Mouse (Mus musculus): ENCODE results near the gene Zfp740. TPM values are rescaled to one million over a fixed set of nuclear protein-coding genes. Genes with fewer than 3 reads are reported as not detected.

The Zfp740 gene
- polyA plus RNA-seq, 1 experiment from 2014 or later = 105 TPM

DNA sequence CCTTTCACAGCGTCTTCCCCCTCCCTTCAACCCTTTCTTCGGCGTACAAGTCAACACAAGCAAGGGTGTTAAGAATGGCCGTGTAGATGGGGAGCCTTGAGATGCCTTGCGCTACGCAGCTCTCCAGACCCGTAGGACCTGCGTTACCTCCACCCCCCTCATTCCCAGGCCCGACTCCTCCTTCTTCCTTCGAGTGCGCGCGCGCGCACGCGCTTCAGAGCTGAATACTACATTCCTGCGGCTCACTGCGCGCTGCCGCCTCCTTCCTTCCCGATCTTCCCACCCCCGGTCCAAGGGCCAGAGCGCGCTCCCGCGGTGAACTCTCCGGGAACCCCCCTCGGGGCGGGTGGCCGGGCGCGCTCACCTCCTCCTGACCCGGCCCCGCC is 43.8 kb downstream of the Zfp740 start:
- peak overlapping the region; percentile 56 for H3K4me3 ChIP-seq
- under 1% methylated on average over 33 of the region's 35 CpGs for WGBS
- H3K4me2 ChIP-seq (replicated peaks) = peak overlapping the region; percentile 97
- H3K9ac ChIP-seq = peak overlapping the region; percentile 61
- H3K9me3 ChIP-seq = no peaks in the 10 kb centered on the region
- peaks cover 61% of the 10 kb centered on the region for H3K4me1 ChIP-seq
- no peak overlapping the region for H3K27ac ChIP-seq
- no peaks in the 10 kb centered on the region for H3K36me3 ChIP-seq
- ATAC-seq (ENCODE audit: low FRiP score, low read depth) = peak; percentile 69
- peaks cover 52% of the 10 kb centered on the region for H3K27me3 ChIP-seq (replicated peaks)

DNA sequence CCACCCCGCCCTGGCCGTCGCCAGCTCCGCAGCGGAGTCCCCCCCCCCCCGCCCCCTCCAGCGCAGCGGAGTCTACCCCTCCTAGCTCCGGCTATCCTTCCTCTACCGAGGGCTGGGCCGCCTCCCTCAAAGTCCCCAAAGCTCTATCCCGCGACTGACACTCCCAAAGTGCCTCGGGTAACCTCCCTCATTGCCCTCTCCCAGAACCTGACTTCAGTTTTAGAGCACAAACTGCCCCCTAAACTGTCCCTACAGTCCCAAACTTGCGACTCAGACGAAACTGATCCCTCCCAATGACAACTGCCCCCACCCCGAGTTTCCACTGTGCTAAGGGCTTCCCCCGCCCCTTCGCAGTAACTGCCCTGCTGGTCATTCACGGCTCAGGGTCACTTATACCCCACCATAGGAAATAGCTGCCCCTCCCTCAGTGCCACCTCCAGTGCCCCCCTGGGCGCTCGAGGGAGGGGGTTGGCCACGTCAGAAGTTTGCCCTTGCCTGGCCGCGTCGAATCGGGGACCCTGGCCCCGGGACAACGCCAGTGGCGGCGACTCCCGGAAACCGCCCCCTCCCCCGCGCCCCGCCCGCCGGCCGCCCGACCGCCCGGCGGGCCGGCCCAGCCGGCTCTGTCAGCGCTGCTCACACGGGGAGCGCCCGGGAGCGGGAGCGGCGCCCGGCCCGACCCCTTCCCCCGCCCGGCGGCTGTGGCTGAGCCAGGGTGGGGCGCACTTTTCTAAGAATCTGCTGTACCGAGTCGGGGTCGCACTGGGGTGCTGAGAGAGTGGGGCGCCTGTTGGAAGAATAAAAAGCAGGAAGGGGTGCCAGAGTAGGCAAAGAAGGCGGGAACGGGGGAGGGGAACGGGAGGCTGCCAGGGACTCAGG is 44.4 kb downstream of the Zfp740 start:
- Histone ChIP-seq H3K36me3 (no peaks in the 10 kb centered on the region), H3K4me1 (peaks cover 61% of the 10 kb centered on the region), H3K9ac (peak overlapping the region; percentile 61), H3K4me2 (replicated peaks) (peak overlapping the region; percentile 97), H3K4me3 (peak overlapping the region; percentile 56), H3K9me3 (no peaks in the 10 kb centered on the region), H3K27me3 (replicated peaks) (peaks cover 48% of the 10 kb centered on the region), H3K27ac (peak overlapping the region; percentile 42; the same call in 1 of the 2 replicates)
- peak; percentile 23; the same call in 1 of the 2 replicates for ATAC-seq (ENCODE audit: low FRiP score, low read depth)
- WGBS = under 1% methylated on average over 57 of the region's 65 CpGs

DNA sequence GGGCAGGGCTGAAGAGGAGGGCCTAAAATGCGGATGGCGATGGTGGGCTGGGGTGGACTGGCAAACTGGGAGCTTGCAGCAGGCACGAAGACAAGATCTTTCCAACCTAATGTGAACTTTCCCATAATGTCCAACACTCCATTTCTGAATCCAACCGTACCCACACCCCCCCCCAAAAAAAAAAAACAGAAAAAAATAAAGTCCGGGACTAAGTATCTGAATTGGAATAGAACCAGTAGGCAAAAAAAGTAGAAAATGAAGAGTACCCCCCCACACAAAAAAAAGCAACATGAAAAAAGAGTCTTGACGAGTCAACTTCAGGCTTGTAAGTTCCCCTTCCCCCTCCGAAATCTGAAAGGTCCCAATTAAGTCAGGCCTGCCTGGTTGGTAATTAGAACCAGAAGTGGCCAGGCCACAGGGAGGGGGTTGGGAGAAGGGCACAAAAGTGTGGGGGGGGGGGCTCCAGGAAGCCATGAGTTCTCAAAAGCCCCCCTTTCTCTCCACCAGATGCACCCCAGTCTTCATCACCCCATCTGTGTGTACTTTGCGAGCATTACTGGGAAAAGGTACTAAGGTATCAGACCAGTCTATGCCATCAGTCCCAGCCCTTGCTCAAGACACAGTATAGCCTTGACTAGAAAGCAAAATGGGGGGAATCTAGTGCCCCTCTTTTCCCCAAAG is 45.2 kb downstream of the Zfp740 start:
- Histone ChIP-seq H3K4me3 (peak overlapping the region; percentile 56), H3K4me1 (peaks cover 56% of the 10 kb centered on the region), H3K27me3 (replicated peaks) (peaks cover 43% of the 10 kb centered on the region), H3K27ac (peak overlapping the region; percentile 42; the same call in 1 of the 2 replicates), H3K4me2 (replicated peaks) (peak overlapping the region; percentile 97), H3K9me3 (no peaks in the 10 kb centered on the region), H3K9ac (peak overlapping the region; percentile 61; the same call in 1 of the 2 replicates), H3K36me3 (no peaks in the 10 kb centered on the region)
- WGBS = 7% methylated on average over 8 of the region's 8 CpGs
- ATAC-seq (ENCODE audit: low FRiP score, low read depth) = no peak

DNA sequence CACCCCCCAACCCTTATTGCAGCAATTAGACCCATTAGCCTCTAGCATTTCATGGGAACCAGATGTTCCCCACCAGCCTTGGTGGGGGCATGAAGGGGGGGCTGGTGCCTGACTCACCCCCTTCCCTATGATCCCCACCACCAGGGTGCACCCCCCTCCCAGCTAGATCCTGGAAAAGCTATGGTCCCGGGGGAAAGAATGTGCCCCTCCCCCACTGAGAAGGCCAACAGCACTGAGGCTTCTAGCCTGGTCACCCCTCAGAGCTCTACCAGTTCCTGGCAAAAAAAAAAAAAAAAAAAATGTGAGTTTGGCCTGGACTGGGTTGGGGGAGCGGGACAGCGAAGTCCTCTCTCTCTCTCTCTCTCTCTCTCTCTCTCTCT is 45.8 kb downstream of the Zfp740 start:
- no peak for ATAC-seq (ENCODE audit: low FRiP score, low read depth)
- no peak overlapping the region for H3K9ac ChIP-seq
- peaks cover 50% of the 10 kb centered on the region for H3K4me1 ChIP-seq
- peak overlapping the region; percentile 97 for H3K4me2 ChIP-seq (replicated peaks)
- no peaks in the 10 kb centered on the region for H3K9me3 ChIP-seq
- no peaks in the 10 kb centered on the region for H3K36me3 ChIP-seq
- no peak overlapping the region for H3K27ac ChIP-seq
- H3K27me3 ChIP-seq (replicated peaks) = peaks cover 38% of the 10 kb centered on the region
- H3K4me3 ChIP-seq = no peak overlapping the region
- 0% methylated on average over 3 of the region's 3 CpGs for WGBS

DNA sequence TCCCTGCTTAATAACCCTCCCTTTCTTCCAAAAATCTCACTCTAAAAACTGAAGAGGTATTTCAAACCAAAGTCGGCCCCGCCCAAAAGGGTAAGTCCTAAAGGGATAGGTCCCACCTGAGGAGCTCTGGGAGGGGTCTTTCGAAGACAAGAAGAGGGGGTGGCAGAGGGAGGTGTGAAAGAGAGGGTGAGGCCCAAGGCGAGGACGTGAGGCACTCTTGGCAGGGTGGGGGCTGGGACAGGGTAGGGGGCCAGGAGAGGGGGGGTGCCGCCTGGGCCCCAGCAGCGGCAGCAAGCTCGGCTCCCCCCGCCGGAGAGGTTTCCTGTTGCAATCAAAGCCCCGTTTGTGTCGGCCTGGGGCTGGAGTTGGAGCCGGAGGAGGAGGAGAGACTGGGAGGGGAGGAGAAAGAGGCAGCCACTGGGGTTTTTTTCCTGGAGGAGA is 46.2 kb downstream of the Zfp740 start:
- 3% methylated on average over 13 of the region's 13 CpGs for WGBS
- Histone ChIP-seq H3K27ac (no peak overlapping the region), H3K36me3 (no peaks in the 10 kb centered on the region), H3K9ac (no peak overlapping the region), H3K4me2 (replicated peaks) (peak overlapping the region; percentile 97), H3K9me3 (no peaks in the 10 kb centered on the region), H3K4me3 (no peak overlapping the region), H3K4me1 (peaks cover 46% of the 10 kb centered on the region), H3K27me3 (replicated peaks) (peaks cover 34% of the 10 kb centered on the region)
- no peak for ATAC-seq (ENCODE audit: low FRiP score, low read depth)

DNA sequence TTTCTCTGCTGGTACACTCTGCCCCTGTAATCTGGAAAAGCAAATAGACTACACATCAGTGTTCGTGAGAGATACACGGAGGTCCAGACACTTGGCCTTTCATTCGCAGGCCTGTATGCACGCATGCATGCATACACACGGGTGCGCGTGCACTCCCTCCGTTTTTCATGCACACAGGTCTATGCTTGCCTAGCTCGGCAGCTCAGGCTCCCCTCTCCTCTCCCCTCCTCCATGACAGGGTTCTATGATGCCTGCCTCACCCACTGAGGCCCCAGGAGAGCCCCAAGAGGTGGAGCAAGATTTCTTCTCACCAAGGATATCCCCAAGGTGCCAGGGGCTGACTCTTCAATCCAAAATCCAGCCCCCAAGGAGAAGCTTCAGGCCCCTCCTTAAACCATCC is 46.9 kb downstream of the Zfp740 start:
- H3K36me3 ChIP-seq = no peaks in the 10 kb centered on the region
- H3K4me2 ChIP-seq (replicated peaks) = peak overlapping the region; percentile 97
- H3K27me3 ChIP-seq (replicated peaks) = peaks cover 28% of the 10 kb centered on the region
- H3K27ac ChIP-seq = no peak overlapping the region
- no peak overlapping the region for H3K4me3 ChIP-seq
- no peaks in the 10 kb centered on the region for H3K9me3 ChIP-seq
- no peak for ATAC-seq (ENCODE audit: low FRiP score, low read depth)
- peaks cover 41% of the 10 kb centered on the region for H3K4me1 ChIP-seq
- 45% methylated on average over 9 of the region's 9 CpGs for WGBS
- no peak overlapping the region for H3K9ac ChIP-seq

DNA sequence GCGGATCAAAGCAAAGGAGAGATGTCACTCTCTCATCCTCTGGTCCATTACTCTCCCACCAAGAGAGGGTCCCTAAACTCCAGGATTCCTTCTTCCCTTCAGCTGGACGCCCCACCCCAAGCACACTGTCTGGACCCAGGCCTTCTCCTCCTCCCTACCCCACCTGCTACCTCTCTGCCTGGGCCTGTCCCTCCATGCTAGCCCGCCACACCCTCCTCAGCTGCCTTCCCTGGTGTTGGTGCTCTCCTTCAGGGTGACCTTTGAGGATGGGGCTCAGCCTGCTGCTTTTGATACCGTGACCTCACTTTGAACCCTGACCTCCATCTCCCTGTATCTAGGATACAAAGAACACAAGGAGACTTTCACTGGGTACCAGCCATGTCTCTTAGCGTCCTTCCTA is 47.5 kb downstream of the Zfp740 start:
- Histone ChIP-seq H3K4me3 (no peak overlapping the region), H3K9me3 (no peaks in the 10 kb centered on the region), H3K4me1 (peaks cover 35% of the 10 kb centered on the region), H3K36me3 (no peaks in the 10 kb centered on the region), H3K4me2 (replicated peaks) (no peak overlapping the region), H3K9ac (no peak overlapping the region), H3K27ac (no peak overlapping the region), H3K27me3 (replicated peaks) (peaks cover 28% of the 10 kb centered on the region)
- no peak for ATAC-seq (ENCODE audit: low FRiP score, low read depth)
- WGBS = 45% methylated on average over 5 of the region's 5 CpGs

DNA sequence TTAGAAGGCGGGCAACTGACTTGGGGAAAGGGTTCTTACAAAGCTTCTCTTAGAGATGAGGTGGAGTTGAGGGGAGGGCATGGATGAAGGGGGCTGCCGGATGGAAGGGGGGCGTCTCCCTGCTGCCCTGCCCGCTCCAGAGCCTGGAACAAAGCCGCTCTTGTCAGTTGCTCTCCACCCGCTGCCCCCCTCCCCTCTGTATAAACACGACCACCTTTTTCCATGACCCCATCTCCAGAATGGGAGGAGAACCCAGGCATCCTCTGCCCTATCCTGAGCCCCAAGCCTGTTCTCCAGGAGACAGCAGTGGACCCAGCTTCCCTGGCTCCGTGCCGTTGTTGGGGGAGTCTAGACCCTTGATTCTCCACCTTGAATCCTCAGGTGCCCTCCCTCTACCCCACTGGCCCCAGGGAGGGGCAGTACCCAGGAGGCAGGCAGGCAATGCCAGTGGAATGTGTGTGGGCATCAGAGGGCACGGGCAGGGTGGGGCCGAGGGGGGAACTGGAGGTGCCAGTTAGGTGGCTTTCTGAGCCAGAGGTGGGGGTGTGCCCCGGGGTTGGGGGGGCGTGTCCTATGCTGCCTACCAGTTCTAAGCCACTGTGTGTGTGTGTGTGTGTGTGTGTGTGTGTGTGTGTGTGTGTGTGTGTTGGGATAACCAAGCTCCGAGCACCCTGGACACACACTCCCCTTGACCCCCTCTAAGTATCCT is 52.7 kb downstream of the Zfp740 start:
- Histone ChIP-seq H3K27ac (no peak overlapping the region), H3K4me3 (no peak overlapping the region), H3K27me3 (replicated peaks) (peaks cover 39% of the 10 kb centered on the region), H3K9ac (no peak overlapping the region), H3K4me2 (replicated peaks) (peak overlapping the region; percentile 99), H3K36me3 (no peaks in the 10 kb centered on the region), H3K4me1 (peaks cover 25% of the 10 kb centered on the region), H3K9me3 (no peaks in the 10 kb centered on the region)
- ATAC-seq (ENCODE audit: low FRiP score, low read depth) = 0 out of 2 replicates have a peak, but pooled peaks have one; percentile 26
- 49% methylated on average over 14 of the region's 14 CpGs for WGBS

DNA sequence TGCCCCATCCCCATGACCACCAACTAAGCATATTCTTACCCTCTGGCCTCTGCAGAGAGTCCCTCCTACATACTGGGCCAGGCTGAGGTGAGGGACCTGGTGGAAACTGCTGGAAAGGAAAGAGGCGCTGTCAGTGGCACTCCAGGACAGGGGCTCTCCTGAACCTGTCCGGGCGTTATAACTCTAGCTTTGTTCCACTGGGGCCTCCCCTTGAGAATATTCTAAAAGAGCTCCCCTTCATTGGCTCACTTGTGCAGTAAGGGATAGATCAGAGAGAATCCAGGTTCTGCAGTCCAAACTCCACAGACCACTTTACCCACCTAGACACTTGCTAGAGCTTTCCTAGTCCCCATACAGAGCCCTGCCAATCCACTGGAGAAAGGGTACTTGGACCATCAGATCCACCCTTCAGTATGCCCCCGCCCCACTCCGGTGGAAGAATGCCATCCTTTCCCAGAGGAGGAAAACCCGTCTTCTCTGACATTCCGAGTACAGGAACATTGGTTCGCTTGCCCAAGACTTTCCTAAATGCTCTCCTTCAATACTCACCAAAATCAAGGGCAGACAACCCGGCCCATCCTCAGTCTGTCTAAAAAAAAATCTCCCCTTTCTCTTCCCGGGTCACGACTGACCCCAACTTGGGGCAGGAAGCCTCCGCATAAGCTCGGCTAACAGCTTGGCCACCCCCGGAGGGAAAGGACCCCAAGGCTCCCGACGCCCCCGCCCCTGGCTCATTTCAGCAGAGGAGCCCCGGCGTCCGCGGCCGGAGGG is 53.6 kb downstream of the Zfp740 start:
- ATAC-seq (ENCODE audit: low FRiP score, low read depth) = no peak

DNA sequence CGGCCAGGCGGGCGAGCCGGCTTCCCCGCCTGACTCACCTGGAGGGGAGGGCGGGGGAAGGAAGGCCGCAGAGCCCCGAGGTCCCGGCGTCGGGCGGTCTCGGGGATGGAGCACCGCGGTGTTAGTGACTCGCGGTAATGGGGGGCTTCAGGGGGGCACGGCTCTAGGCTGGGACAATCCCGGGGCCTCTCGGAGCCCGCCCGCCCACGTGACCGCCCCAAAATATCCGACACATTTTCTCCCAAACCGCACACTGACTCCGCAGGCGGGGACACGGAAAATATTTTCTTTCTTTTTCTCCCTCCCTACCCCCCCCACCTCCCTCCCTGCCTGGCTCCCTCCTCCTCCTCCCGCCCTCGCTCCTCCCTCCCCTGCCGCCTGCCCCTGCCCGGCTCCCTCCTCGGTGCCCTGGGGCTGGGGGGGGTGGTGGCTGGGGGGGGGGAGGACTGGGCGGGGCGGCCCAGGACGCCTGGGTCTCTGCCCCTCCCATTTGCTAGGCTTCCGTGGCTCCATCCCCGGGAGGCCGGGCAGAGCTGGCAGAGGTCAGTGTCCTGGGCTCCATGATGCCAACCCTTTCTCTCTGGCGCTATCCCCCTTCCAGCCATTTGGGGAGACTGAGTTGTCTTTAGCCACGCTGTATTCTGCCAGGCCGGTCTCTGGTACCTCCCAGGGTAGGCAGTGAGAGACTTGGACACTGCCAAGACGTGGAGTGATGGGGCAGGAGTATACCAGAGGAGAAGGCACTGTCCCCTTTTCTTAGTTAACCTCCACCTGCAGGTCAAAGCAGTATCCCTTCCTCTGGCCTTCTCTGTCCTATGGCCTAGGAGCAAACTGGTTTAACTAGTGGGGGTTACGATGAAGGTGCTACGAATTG is 54.4 kb downstream of the Zfp740 start, which contains the start of gene Rarg:
Rarg (minus strand) TSS at position 316 of the 874 bp plus-strand sequence.
- no peak; the same call in 1 of the 2 replicates for ATAC-seq (ENCODE audit: low FRiP score, low read depth)
- WGBS = under 1% methylated on average over 40 of the region's 46 CpGs

More for the DNA sequence above, 53.6 kb downstream of the Zfp740 start:
- peak overlapping the region; percentile 69 for H3K9ac ChIP-seq
- 8% methylated on average over 22 of the region's 22 CpGs for WGBS
- H3K9me3 ChIP-seq = no peaks in the 10 kb centered on the region
- H3K27me3 ChIP-seq (replicated peaks) = peaks cover 39% of the 10 kb centered on the region
- H3K4me3 ChIP-seq = peak overlapping the region; percentile 53
- peaks cover 25% of the 10 kb centered on the region for H3K4me1 ChIP-seq
- no peaks in the 10 kb centered on the region for H3K36me3 ChIP-seq
- no peak overlapping the region for H3K27ac ChIP-seq
- peak overlapping the region; percentile 99 for H3K4me2 ChIP-seq (replicated peaks)

More for the DNA sequence above, 54.4 kb downstream of the Zfp740 start, which contains the start of gene Rarg:
- peak within 1 kb of the TSS; percentile 99 for H3K4me2 ChIP-seq (replicated peaks)
- peaks cover 25% of the 10 kb centered on the region for H3K4me1 ChIP-seq
- no peaks in the 10 kb centered on the region for H3K9me3 ChIP-seq
- peak within 1 kb of the TSS; percentile 53 for H3K4me3 ChIP-seq
- H3K36me3 ChIP-seq = no peaks in the 10 kb centered on the region
- H3K27me3 ChIP-seq (replicated peaks) = peaks cover 39% of the 10 kb centered on the region
- 0 out of 2 replicates have a peak within 1 kb of the TSS, but pooled peaks have one; percentile 7 for H3K27ac ChIP-seq
- H3K9ac ChIP-seq = peak within 1 kb of the TSS; percentile 69
